Mouse (Mus musculus) liver, postnatal 0 days (tissue): ENCODE measurements around the gene Prox1.

Experiments
- CTCF ChIP-seq: sonication (generic); IDR thresholded peaks from 2 replicates; pipeline ENCODE4 v1.5.1; 2016; ENCODE audit warnings: antibody characterized with exemption, low read depth
- EP300 ChIP-seq: IDR thresholded peaks from 2 replicates; pipeline ENCODE4 v1.6.1; 2016; ENCODE audit warnings: antibody characterized with exemption, low read depth, mild to moderate bottlenecking

DNA sequence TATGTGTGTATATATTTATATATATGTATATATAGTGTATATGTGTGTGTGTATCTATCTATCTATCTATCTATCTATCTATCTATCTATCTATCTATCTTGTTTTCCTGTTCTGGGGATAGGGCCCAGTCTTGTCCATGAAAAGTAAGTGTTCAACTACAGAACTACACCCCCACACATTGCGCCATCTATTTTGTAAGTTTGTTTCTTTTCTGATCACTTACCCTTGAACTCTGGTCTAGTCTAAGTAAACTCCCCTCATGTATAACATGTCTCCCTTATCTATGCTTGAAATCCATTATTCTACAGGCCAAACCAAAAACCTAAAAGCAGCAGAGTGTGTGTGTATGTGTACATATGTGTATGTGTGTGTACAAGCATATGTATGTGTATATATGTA is 62.9 kb downstream of the Prox1 start:
- TF ChIP-seq CTCF (no peak), EP300 (peak; percentile 53; the same call in 1 of the 2 replicates)
